Mouse (Mus musculus) midbrain, embryonic 14.5 days (tissue): Measurements from ENCODE around the gene Sparc. TPM values are rescaled to one million over a fixed set of nuclear protein-coding genes. Genes with fewer than 3 reads are reported as not detected.

Experiments used
- ATAC-seq: fragments of 200-750 bp; cut with Nextera tagmentation; 2 replicates; pipeline ENCODE4 v1.8.0; 2017; ENCODE audit warnings: moderate number of reproducible peaks, moderate library complexity; ENCODE audit not compliant: low FRiP score, low TSS enrichment
- DNase-seq: peaks from one replicate; pipeline ENCODE4 v3.0.0-alpha.2; 2015
- H3K27ac ChIP-seq: fragments of 300-500 bp; sonication (generic); replicated peaks from 2 replicates; pipeline ENCODE4 v1.5.1; 2014; ENCODE audit warnings: mild to moderate bottlenecking, low read depth, low read length, moderate library complexity
- H3K27me3 ChIP-seq: fragments of 300-500 bp; sonication (generic); 2 replicates; pipeline ENCODE4 v1.6.1; 2014; ENCODE audit warnings: low read length, control low read depth, mixed read lengths; ENCODE audit not compliant: control insufficient read depth, insufficient read depth
- H3K36me3 ChIP-seq: fragments of 300-500 bp; sonication (generic); 2 replicates; pipeline ENCODE4 v1.6.1; 2014; ENCODE audit warnings: low read length, control low read depth; ENCODE audit not compliant: control insufficient read depth, insufficient read depth
- H3K4me1 ChIP-seq: fragments of 300-500 bp; sonication (generic); 2 replicates; pipeline ENCODE4 v1.6.1; 2014; ENCODE audit warnings: mild to moderate bottlenecking, antibody characterized with exemption, low read length, control low read depth; ENCODE audit not compliant: control insufficient read depth, insufficient read depth
- H3K4me2 ChIP-seq: fragments of 300-500 bp; sonication (generic); 2 replicates; pipeline ENCODE4 v1.6.1; 2014; ENCODE audit warnings: mild to moderate bottlenecking, low read length, moderate library complexity
- H3K4me3 ChIP-seq: fragments of 300-500 bp; sonication (generic); replicated peaks from 2 replicates; pipeline ENCODE4 v1.5.1; 2014; ENCODE audit warnings: low read depth, low read length
- H3K9ac ChIP-seq: fragments of 300-500 bp; sonication (generic); replicated peaks from 2 replicates; pipeline ENCODE4 v1.6.1; 2014; ENCODE audit warnings: mild to moderate bottlenecking, low read length, moderate library complexity
- H3K9me3 ChIP-seq: fragments of 300-500 bp; sonication (generic); 2 replicates; pipeline ENCODE4 v1.6.1; 2016; ENCODE audit warnings: low read length, control low read depth, mixed read lengths; ENCODE audit not compliant: control insufficient read depth
- WGBS: fragments of 180-500 bp; shearing (Covaris S2); extraction: QIAGEN DNeasy Blood & Tissue Kit; methylation state at CpG from one replicate; pipeline ENCODE4 v1.1.7; 2014; 5-methylcytosine and 5-hydroxymethylcytosine counted together
- polyA plus RNA-seq: library from polyadenylated mRNA; unstranded; fragments of >200 nt; fragmentation: Nextera tagmentation; extraction: Ambion mirVana; gene quantifications from 2 replicates; pipeline ENCODE4 v1.2.1, GENCODE M21; 2014

Gene Sparc
- polyA plus RNA-seq, 1 experiment from 2014 or later: 427 TPM

DNA sequence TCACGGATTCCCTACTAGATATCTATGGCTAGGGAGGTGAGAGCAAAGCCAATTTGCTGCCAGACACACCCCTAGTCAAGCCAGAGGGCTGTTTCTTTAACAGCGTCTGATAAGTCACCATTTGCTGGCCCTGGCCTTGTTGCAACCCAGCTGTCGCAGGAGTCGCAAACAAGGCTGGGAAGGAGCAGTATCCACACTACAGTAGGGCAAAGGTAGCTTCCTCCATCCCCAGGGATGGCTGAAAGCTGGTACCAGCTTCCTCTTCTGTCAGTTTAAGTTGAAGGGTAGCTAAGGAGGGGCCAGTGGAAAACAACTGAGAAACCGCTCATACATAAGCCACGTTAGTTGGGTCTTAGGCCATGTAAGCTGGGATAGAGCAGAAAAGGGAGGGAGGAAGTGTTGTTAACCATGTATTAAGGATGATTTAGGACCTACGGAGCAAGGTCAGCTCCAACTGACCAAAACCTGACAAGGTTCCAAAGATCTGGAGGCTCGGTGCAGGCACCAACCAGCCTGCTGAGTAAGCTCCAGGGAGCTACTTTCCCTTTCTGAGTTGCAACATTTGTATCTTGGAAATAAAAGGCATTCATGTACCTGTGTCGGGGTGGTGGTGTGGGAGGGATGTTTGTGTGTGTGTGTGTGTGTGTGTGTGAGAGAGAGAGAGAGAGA lies 7.8 kb downstream of the Sparc start:
- Histone ChIP-seq H3K27me3 (0 out of 2 replicates have a peak, but pooled peaks cover 4% of the 10 kb centered on the region), H3K4me2 (no peak overlapping the region), H3K9ac (no peak overlapping the region), H3K27ac (no peak overlapping the region), H3K4me1 (peaks cover 22% of the 10 kb centered on the region), H3K36me3 (no peaks in the 10 kb centered on the region), H3K9me3 (no peaks in the 10 kb centered on the region), H3K4me3 (no peak overlapping the region)
- ATAC-seq: no peak
- no peak for DNase-seq
- 85% methylated on average over 9 of the region's 9 CpGs for WGBS

DNA sequence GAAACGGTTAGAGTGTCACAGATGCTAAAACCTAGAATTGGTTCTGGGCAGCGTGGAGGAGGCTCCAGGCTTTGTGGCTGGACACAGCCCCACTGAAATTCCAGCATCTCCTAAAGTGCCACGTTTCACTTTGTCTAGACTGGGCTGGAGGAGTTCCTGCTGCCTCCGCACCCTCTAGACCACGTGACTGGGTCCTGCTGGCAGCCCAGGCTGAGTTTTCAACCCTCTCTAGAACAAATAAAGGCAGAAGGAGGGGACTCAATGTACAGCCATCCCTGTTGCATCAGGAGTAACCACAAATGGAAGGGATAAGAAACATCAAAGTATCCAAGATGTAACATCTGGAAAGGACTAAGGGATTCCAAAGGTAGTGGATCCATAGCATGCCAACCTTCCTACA lies 8.7 kb downstream of the Sparc start:
- Histone ChIP-seq H3K9ac (no peak overlapping the region), H3K9me3 (no peaks in the 10 kb centered on the region), H3K4me2 (no peak overlapping the region), H3K4me3 (no peak overlapping the region), H3K4me1 (peaks cover 15% of the 10 kb centered on the region), H3K27ac (no peak overlapping the region), H3K36me3 (no peaks in the 10 kb centered on the region), H3K27me3 (0 out of 2 replicates have a peak, but pooled peaks cover 4% of the 10 kb centered on the region)
- ATAC-seq (no peak), DNase-seq (no peak)
- 70% methylated on average over 5 of the region's 5 CpGs for whole genome bisulfite sequencing

DNA sequence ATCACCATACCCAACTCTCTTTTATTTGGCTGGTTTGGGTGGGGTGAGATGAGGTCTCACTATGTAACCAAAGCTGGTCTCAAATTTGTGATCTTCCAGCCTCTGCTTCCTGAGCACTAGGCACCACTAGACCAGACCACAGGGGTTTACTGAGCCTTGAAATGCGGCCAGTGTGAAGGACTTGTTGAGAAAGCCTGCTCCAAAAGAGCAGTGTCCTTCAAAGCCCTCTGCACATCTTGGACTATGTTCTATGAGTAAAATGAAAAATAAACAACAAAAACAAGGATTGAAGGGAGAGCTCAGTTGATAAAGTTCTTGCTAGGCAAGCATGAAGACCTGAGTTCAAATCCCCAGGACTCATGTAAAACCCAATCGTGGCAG lies 9.6 kb downstream of the Sparc start:
- Histone ChIP-seq H3K4me3 (no peak overlapping the region), H3K9ac (no peak overlapping the region), H3K27me3 (no peaks in the 10 kb centered on the region), H3K4me1 (peaks cover 6% of the 10 kb centered on the region; the same call in 1 of the 2 replicates), H3K27ac (no peak overlapping the region), H3K9me3 (no peaks in the 10 kb centered on the region), H3K36me3 (0 out of 2 replicates have a peak, but pooled peaks cover 3% of the 10 kb centered on the region), H3K4me2 (no peak overlapping the region)
- 90% methylated on average over 2 of the region's 2 CpGs for WGBS
- ATAC-seq (no peak), DNase-seq (no peak)

DNA sequence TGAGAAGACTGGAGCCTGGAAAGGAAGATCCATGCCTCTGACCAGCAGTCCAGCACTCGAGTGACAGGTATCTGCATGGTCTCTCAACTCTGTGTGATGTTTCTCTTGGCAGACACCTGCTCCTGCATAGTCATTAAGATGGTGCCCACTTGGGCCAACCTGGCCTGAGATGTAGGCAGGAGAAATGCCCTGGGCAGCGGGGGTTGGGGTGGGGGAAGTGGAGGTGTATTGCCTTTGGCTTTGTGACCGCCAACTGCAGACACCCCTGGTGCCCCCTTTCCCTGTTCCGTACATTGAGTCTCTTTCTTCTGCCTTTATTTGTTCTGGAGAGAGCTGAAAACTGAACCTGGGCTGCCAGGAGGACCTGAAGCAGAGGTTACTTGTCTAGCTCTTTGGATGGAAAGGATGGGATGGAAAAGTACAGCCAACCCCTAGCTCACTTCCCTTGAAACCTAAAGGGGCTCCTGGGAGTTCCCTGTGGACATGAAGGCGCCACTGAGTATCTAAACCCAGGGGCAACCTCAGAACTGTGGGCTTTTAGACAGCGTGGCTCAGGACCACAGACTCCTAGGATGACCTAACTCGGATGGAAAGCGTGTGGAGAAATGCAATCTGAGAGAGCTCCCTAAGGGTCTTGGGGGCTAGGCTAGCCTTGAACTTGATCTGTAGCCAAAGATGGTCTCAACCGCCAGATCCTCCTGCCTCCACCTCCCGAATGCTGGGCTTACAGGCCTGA lies 10.1 kb downstream of the Sparc start:
- DNase-seq: no peak
- 0 out of 2 replicates have a peak, but pooled peaks cover 3% of the 10 kb centered on the region for H3K36me3 ChIP-seq
- 94% methylated on average over 10 of the region's 10 CpGs for WGBS

GRCm38 (mm10) chr11:55412034-55412433 lies 10.9 kb downstream of the Sparc start:
- 89% methylated on average over 7 of the region's 7 CpGs for WGBS
- H3K9ac ChIP-seq: no peak overlapping the region

More for the DNA sequence above, 10.1 kb downstream of the Sparc start:
- Histone ChIP-seq H3K4me1 (peaks cover under 1% of the 10 kb centered on the region; the same call in 1 of the 2 replicates), H3K9ac (no peak overlapping the region), H3K27ac (no peak overlapping the region), H3K4me3 (no peak overlapping the region), H3K27me3 (no peaks in the 10 kb centered on the region), H3K9me3 (no peaks in the 10 kb centered on the region), H3K4me2 (no peak overlapping the region)
- no peak for ATAC-seq

DNA sequence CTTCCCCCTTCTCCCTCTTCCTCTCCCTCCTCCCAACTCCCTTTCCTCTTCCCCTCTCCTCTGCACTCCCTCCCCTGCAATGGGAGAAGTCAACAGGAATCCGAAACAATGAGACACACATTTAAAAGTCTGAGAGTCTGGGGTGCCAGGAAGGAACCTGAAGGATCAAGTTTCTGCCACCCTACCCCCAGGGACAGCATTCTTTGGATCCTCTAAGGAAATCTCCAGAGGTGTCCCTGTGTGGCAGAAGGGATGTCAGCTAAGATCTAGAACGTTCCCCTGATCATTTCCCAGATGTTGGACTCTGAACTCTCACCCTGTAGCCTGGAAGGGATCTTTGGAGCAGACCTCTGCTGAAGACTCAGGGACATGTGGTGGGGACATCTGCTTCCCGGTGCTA lies 12.5 kb downstream of the Sparc start:
- H3K27ac ChIP-seq: no peak overlapping the region
- H3K9me3 ChIP-seq: no peaks in the 10 kb centered on the region
- ATAC-seq (no peak), DNase-seq (no peak)
- H3K36me3 ChIP-seq: 0 out of 2 replicates have a peak, but pooled peaks cover 3% of the 10 kb centered on the region
- 74% methylated on average over 3 of the region's 3 CpGs for WGBS
- no peak overlapping the region for H3K9ac ChIP-seq
- no peak overlapping the region for H3K4me2 ChIP-seq
- H3K4me1 ChIP-seq: no peaks in the 10 kb centered on the region
- no peaks in the 10 kb centered on the region for H3K27me3 ChIP-seq
- H3K4me3 ChIP-seq: no peak overlapping the region

More at GRCm38 (mm10) chr11:55412034-55412433, 10.9 kb downstream of the Sparc start:
- DNase-seq (no peak), ATAC-seq (no peak)
- H3K9me3 ChIP-seq: no peaks in the 10 kb centered on the region
- H3K27ac ChIP-seq: no peak overlapping the region
- no peak overlapping the region for H3K4me2 ChIP-seq
- no peak overlapping the region for H3K4me3 ChIP-seq
- H3K4me1 ChIP-seq: no peaks in the 10 kb centered on the region
- no peaks in the 10 kb centered on the region for H3K27me3 ChIP-seq
- 0 out of 2 replicates have a peak, but pooled peaks cover 3% of the 10 kb centered on the region for H3K36me3 ChIP-seq

GRCm38 (mm10) chr11:55410005-55410404 lies 13.0 kb downstream of the Sparc start:
- H3K9me3 ChIP-seq: no peaks in the 10 kb centered on the region
- 0 out of 2 replicates have a peak, but pooled peaks cover 3% of the 10 kb centered on the region for H3K36me3 ChIP-seq
- DNase-seq (no peak), ATAC-seq (no peak)
- no peaks in the 10 kb centered on the region for H3K27me3 ChIP-seq
- no peak overlapping the region for H3K4me3 ChIP-seq
- no peak overlapping the region for H3K4me2 ChIP-seq
- H3K9ac ChIP-seq: no peak overlapping the region
- H3K27ac ChIP-seq: no peak overlapping the region
- WGBS: 96% methylated on average over 3 of the region's 3 CpGs
- no peaks in the 10 kb centered on the region for H3K4me1 ChIP-seq

GRCm38 (mm10) chr11:55407133-55407532 lies 15.8 kb downstream of the Sparc start:
- no peak for DNase-seq
- H3K9me3 ChIP-seq: no peaks in the 10 kb centered on the region
- no peak for ATAC-seq
- H3K4me2 ChIP-seq: no peak overlapping the region
- H3K4me1 ChIP-seq: no peaks in the 10 kb centered on the region
- H3K27ac ChIP-seq: no peak overlapping the region
- H3K27me3 ChIP-seq: no peaks in the 10 kb centered on the region
- WGBS: 96% methylated on average over 4 of the region's 4 CpGs
- H3K36me3 ChIP-seq: 0 out of 2 replicates have a peak, but pooled peaks cover 6% of the 10 kb centered on the region
- no peak overlapping the region for H3K9ac ChIP-seq
- no peak overlapping the region for H3K4me3 ChIP-seq
